Comparison of ENCODE assay signal across 23 mouse cellular contexts in the genomic region with DNA sequence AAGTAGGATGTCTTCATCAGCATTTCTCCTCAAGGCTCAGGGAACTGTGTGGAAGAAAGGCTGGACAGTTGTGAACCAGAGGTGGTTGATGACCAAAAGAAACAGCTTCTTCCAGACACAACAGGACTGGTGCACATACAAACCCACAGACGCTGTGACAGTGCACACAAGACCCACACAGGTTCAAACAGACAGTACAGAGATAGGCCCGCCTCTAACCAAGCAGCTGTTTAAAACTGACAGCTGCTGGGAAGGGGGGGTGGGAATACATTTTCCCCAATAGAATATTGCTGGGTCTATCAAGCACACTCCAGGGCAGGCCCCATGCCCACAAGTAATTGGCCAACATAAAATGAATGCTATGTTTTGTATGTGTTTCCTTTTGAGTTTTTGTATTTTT.
"Had no signal": no experiment of that assay in that cellular context is flagged by ENCODE, and none has a peak within 500 bp of the region (broad histone marks: within the 10 kb centered on the region; RNA-seq: fewer than 3 reads in every experiment).

No protein-coding gene starts in this region.

- H3K4me2 ChIP-seq: limb, embryonic 12.5 days; liver, embryonic 12.5 days; liver, embryonic 15.5 days; lung, embryonic 15.5 days; midbrain, embryonic 13.5 days; neural tube, embryonic 13.5 days had no signal

- H3K4me1 ChIP-seq: liver, embryonic 12.5 days; liver, embryonic 15.5 days; lung, embryonic 15.5 days; midbrain, embryonic 10.5 days; midbrain, embryonic 13.5 days; neural tube, embryonic 13.5 days had no signal

- H3K9ac ChIP-seq: limb, embryonic 12.5 days; liver, embryonic 12.5 days; liver, embryonic 15.5 days; lung, embryonic 15.5 days; midbrain, embryonic 13.5 days; neural tube, embryonic 13.5 days had no signal

- H3K36me3 ChIP-seq: limb, embryonic 12.5 days; liver, embryonic 12.5 days; liver, embryonic 15.5 days; lung, embryonic 15.5 days; midbrain, embryonic 10.5 days; midbrain, embryonic 13.5 days; neural tube, embryonic 13.5 days had no signal

- H3K27me3 ChIP-seq: liver, embryonic 12.5 days; liver, embryonic 15.5 days; lung, embryonic 15.5 days; midbrain, embryonic 13.5 days; neural tube, embryonic 13.5 days had no signal

- H3K4me3 ChIP-seq: layer of hippocampus, adult 2 months; left cerebral cortex, adult 2 months; limb, embryonic 12.5 days; liver, embryonic 12.5 days; liver, embryonic 15.5 days; lung, embryonic 15.5 days; midbrain, embryonic 10.5 days; midbrain, embryonic 13.5 days; myocyte; neural tube, embryonic 13.5 days had no signal

- ATAC-seq: intestine, postnatal 0 days; liver, embryonic 12.5 days; midbrain, embryonic 13.5 days; midbrain, embryonic 16.5 days had no signal

- H3K27ac ChIP-seq: kidney, postnatal 0 days; layer of hippocampus, adult 2 months; left cerebral cortex, adult 2 months; limb, embryonic 12.5 days; liver, embryonic 12.5 days; liver, embryonic 15.5 days; lung, embryonic 15.5 days; macrophage; midbrain, embryonic 10.5 days; midbrain, embryonic 13.5 days; neural tube, embryonic 13.5 days had no signal

- H3K9me3 ChIP-seq: limb, embryonic 12.5 days; liver, embryonic 12.5 days; liver, embryonic 15.5 days; lung, embryonic 15.5 days; midbrain, embryonic 10.5 days; midbrain, embryonic 13.5 days; neural tube, embryonic 13.5 days had no signal

- DNase-seq: kidney, adult 2 months; kidney, postnatal 25 days; layer of hippocampus, adult 9-11 months; layer of hippocampus, postnatal 36 days; liver; lung, adult 18-20 months; retina, postnatal 1 day; right cerebral cortex, postnatal 25 days; spleen, adult 18-20 months had no signal
